Mouse (Mus musculus) forebrain, embryonic 10.5 days (tissue): Measurements from ENCODE around the gene Arhgef2. TPM values are rescaled to one million over a fixed set of nuclear protein-coding genes. Genes with fewer than 3 reads are reported as not detected.

ENCODE experiments used
- DNase-seq: peaks from one replicate; pipeline ENCODE4 v3.0.0-alpha.2; 2017; ENCODE audit warnings: low spot score; ENCODE audit errors: extremely low spot score
- H3K27ac ChIP-seq: fragments of 300-500 bp; sonication (generic); 2 replicates; pipeline ENCODE4 v1.5.1; 2016; ENCODE audit warnings: mild to moderate bottlenecking
- H3K27me3 ChIP-seq: fragments of 300-500 bp; sonication (generic); 2 replicates; pipeline ENCODE4 v1.6.1; 2016; ENCODE audit warnings: mild to moderate bottlenecking; ENCODE audit not compliant: poor library complexity, severe bottlenecking
- H3K36me3 ChIP-seq: fragments of 300-500 bp; sonication (generic); replicated peaks from 2 replicates; pipeline ENCODE4 v1.6.1; 2016; ENCODE audit warnings: mild to moderate bottlenecking, moderate library complexity
- H3K4me1 ChIP-seq: fragments of 300-500 bp; sonication (generic); 2 replicates; pipeline ENCODE4 v1.6.1; 2016
- H3K4me3 ChIP-seq: fragments of 300-500 bp; sonication (generic); 2 replicates; pipeline ENCODE4 v1.5.1; 2016; ENCODE audit warnings: mild to moderate bottlenecking, moderate library complexity
- H3K9me3 ChIP-seq: fragments of 300-500 bp; sonication (generic); 2 replicates; pipeline ENCODE4 v1.6.1; 2016; ENCODE audit warnings: mild to moderate bottlenecking, moderate library complexity
- WGBS: fragments of 180-500 bp; shearing (Covaris S2); methylation state at CpG from one replicate; pipeline ENCODE4 v1.1.7; 2016; 5-methylcytosine and 5-hydroxymethylcytosine counted together
- polyA plus RNA-seq: library from polyadenylated mRNA; unstranded; fragments of >200 nt; fragmentation: Nextera tagmentation; extraction: Ambion mirVana; gene quantifications from 2 replicates; pipeline ENCODE4 v1.2.1, GENCODE M21; 2016

Arhgef2 gene
- polyA plus RNA-seq, 1 experiment from 2014 or later, result 92.6 TPM

GRCm38 (mm10) chr3:88685958-88686451, 80.2 kb downstream of the Arhgef2 start:
- Histone ChIP-seq H3K4me1 (peaks cover 21% of the 10 kb centered on the region), H3K9me3 (no peaks in the 10 kb centered on the region), H3K36me3 (peaks cover 45% of the 10 kb centered on the region), H3K27ac (peak overlapping the region; percentile 99), H3K27me3 (no peaks in the 10 kb centered on the region), H3K4me3 (peak overlapping the region; percentile 90)
- no peak for DNase-seq
- WGBS, result 0% methylated on average over 45 of the region's 45 CpGs

GRCm38 (mm10) chr3:88686734-88687611, 81.2 kb downstream of the Arhgef2 start:
- Histone ChIP-seq H3K4me3 (peak overlapping the region; percentile 90), H3K27me3 (no peaks in the 10 kb centered on the region), H3K4me1 (peaks cover 21% of the 10 kb centered on the region), H3K36me3 (peaks cover 54% of the 10 kb centered on the region), H3K9me3 (no peaks in the 10 kb centered on the region), H3K27ac (peak overlapping the region; percentile 99)
- 71% methylated on average over 13 of the region's 13 CpGs for WGBS
- no peak for DNase-seq

GRCm38 (mm10) chr3:88689079-88689478, 83.3 kb downstream of the Arhgef2 start:
- no peak for DNase-seq
- H3K4me1 ChIP-seq, result peaks cover 21% of the 10 kb centered on the region
- WGBS, result 92% methylated on average over 5 of the region's 5 CpGs
- H3K4me3 ChIP-seq, result no peak overlapping the region
- H3K36me3 ChIP-seq, result peaks cover 75% of the 10 kb centered on the region
- H3K27ac ChIP-seq, result no peak overlapping the region
- no peaks in the 10 kb centered on the region for H3K27me3 ChIP-seq
- H3K9me3 ChIP-seq, result no peaks in the 10 kb centered on the region

GRCm38 (mm10) chr3:88695545-88695944, 89.8 kb downstream of the Arhgef2 start:
- no peak for DNase-seq
- no peak overlapping the region for H3K27ac ChIP-seq

More at GRCm38 (mm10) chr3:88695545-88695944, 89.8 kb downstream of the Arhgef2 start:
- Histone ChIP-seq H3K4me1 (no peaks in the 10 kb centered on the region), H3K4me3 (no peak overlapping the region), H3K9me3 (no peaks in the 10 kb centered on the region), H3K27me3 (no peaks in the 10 kb centered on the region), H3K36me3 (peaks cover 100% of the 10 kb centered on the region)

Other genes starting within 250 kb of the Arhgef2 start
- 1.1 and 1.2 TPM in 2 replicates for gene Paqr6, start 241.4 kb upstream of the Arhgef2 start, polyA plus RNA-seq
- gene Bglap3, start 233.2 kb upstream of the Arhgef2 start, polyA plus RNA-seq, result 0.10 and 0.24 TPM in 2 replicates
- not detected in 2 replicates for gene Bglap2, start 227.3 kb upstream of the Arhgef2 start, polyA plus RNA-seq
- 0.84 TPM in 1 of 2 replicates, not detected in the other for gene Bglap, start 221.5 kb upstream of the Arhgef2 start, polyA plus RNA-seq
- 177 and 181 TPM in 2 replicates for gene Pmf1, start 195.6 kb upstream of the Arhgef2 start, polyA plus RNA-seq
- gene Slc25a44, start 180.8 kb upstream of the Arhgef2 start, polyA plus RNA-seq, result 17.9 and 20.0 TPM in 2 replicates
- gene Sema4a, start 144.8 kb upstream of the Arhgef2 start, polyA plus RNA-seq, result 5.9 and 6.7 TPM in 2 replicates
- 11.6 and 11.8 TPM in 2 replicates for gene Lmna, start 96.0 kb upstream of the Arhgef2 start, polyA plus RNA-seq
- 27.4 and 28.6 TPM in 2 replicates for gene Mex3a, start 73.6 kb upstream of the Arhgef2 start, polyA plus RNA-seq
- 2.8 and 4.0 TPM in 2 replicates for gene Rab25, start 57.7 kb upstream of the Arhgef2 start, polyA plus RNA-seq
- gene Lamtor2, start 52.9 kb upstream of the Arhgef2 start, polyA plus RNA-seq, result 172 and 174 TPM in 2 replicates
- 73.4 and 77.4 TPM in 2 replicates for gene Ubqln4, start 52.2 kb upstream of the Arhgef2 start, polyA plus RNA-seq
- 174 and 188 TPM in 2 replicates for gene Ssr2, start 30.1 kb upstream of the Arhgef2 start, polyA plus RNA-seq
- not detected in 2 replicates for gene Rxfp4, start 47.2 kb downstream of the Arhgef2 start, polyA plus RNA-seq
- 86.3 and 97.3 TPM in 2 replicates for gene Khdc4, start 79.8 kb downstream of the Arhgef2 start, polyA plus RNA-seq
- gene Rit1, start 110.9 kb downstream of the Arhgef2 start, polyA plus RNA-seq, result 32.3 and 34.3 TPM in 2 replicates
- gene Syt11, start 169.2 kb downstream of the Arhgef2 start, polyA plus RNA-seq, result 121 and 123 TPM in 2 replicates
- 17.5 and 18.4 TPM in 2 replicates for gene Gon4l, start 229.3 kb downstream of the Arhgef2 start, polyA plus RNA-seq